Mouse (Mus musculus): ENCODE measurements at regions not wholly inside any gene's neighbourhood (a gene's known extent, or its start where the extent isn't known, plus 50 kb on each side); places are given as distances from the start of the nearest gene placed in this dataset.
"Not testable (repeated sequence)": the region's sequence is repeated elsewhere in the genome, so short reads cannot be mapped to it uniquely, and the experiment has no call there.

DNA sequence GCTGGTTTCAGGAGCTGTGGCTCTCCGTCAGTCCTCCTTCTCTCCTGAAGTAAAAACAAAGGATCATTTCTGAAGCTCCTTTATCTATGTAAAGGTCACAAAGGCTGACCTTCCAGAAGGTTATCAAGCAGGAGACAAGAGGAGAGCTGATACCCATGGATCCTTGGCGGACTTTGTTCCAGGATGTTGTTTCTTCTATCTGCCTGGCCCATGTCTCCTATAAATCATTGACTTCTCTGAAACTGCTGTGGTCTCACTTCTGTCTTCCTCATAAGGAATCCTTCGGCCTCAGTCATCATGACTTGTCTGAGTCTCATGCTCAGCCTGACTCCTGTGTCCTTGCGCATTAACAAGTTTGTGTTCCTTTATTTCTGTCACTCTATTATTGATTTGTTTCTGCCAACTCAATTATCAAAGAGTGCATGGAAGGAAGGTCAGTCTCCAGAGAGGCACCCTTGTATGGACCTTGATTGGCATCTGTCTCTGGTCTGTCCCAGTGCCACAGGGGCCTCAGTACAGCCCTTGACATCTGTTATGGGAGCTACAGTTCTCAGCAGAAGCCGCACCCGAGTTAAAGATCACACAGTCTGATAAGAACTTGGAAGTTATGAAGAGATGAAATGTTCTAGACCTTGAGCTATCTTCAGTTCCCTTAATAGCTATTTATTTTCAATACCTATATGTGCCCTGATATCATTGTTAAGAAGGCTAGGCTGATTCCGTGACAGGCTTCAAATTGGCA lies 53.2 kb upstream of the Dazl start:
- no peak for DNase-seq (ENCODE audit: low spot score)

DNA sequence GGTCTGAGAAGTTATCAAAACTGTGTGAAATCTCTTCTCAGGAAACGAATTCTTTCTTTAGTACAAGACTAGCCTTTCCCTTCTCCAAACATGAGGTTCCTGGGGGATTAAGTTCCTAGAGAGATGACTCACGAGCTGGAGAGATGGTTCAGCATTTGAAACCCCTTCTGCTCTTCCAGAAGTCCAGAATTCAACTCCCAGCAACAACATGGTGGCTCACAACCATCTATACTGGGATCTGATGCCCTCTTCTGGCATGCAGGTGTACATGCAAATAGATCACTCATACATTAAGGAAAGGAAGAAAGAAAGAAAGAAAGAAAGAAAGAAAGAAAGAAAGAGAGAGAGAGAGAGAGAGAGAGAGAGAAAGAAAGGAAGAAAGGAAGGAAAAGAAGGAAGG lies 60.4 kb upstream of the Dazl start:
- not testable (repeated sequence) for DNase-seq (ENCODE audit: low spot score)

- no peak for DNase-seq (ENCODE audit: low spot score)
Observed at GRCm38 (mm10) chr17:50354357-50354756, 60.9 kb upstream of the Dazl start.

DNA sequence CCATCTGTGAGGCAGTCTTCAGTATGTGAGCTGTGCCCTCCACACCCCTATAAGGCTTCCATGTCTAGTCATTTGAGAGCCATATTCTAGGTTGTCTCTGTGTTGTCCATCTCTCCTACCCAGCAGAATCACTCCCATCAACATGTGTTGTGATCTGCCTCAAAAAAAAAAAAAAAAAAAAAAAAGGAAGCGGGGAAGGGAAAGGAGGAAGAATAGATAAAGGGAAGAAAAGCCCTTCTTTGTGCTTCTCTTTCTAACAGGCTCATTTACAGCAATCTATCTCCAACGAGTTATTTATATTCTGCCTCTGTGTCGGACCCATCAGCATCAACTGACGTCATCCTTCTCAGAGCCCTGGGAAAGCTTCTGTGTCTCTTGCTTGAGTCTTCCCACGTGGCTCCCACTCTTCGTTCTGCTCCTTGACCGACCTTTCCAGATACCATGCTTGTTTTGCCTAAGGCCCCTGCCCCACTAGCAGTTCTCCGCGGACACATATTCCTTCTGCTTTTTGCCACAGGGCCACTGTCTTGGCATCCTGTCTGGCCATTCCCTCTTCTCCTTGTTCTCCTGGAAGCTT lies 68.3 kb upstream of the Dazl start:
- no peak for DNase-seq (ENCODE audit: low spot score)

GRCm38 (mm10) chr17:50365396-50365795 lies 72.0 kb upstream of the Dazl start:
- DNase-seq (ENCODE audit: low spot score), result no peak

DNA sequence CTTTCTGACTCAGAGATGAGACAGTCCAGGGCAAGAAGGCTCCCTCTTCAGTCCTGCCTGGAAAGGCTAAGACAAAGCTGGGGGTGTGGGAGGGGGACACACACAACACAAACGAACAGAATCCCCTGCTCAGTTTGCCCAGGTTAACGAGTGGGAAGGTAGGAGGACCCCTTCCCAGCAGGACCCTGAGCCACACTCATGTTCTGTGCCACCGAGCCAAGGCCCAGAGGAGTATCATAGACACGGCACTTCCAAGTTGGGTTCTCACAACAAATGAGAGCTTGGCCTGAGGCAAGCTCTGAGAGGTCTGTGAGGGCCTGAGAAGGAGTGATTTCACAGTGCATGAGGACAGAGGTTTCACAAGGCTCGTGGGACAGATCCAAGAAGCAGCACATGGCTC lies 72.7 kb upstream of the Dazl start:
- DNase-seq (ENCODE audit: low spot score), result no peak

GRCm38 (mm10) chr17:50369216-50369875 lies 75.9 kb upstream of the Dazl start:
- no peak for DNase-seq (ENCODE audit: low spot score)

- DNase-seq (ENCODE audit: low spot score), result no peak
Observed at GRCm38 (mm10) chr17:50370484-50370883, 77.0 kb upstream of the Dazl start.

DNA sequence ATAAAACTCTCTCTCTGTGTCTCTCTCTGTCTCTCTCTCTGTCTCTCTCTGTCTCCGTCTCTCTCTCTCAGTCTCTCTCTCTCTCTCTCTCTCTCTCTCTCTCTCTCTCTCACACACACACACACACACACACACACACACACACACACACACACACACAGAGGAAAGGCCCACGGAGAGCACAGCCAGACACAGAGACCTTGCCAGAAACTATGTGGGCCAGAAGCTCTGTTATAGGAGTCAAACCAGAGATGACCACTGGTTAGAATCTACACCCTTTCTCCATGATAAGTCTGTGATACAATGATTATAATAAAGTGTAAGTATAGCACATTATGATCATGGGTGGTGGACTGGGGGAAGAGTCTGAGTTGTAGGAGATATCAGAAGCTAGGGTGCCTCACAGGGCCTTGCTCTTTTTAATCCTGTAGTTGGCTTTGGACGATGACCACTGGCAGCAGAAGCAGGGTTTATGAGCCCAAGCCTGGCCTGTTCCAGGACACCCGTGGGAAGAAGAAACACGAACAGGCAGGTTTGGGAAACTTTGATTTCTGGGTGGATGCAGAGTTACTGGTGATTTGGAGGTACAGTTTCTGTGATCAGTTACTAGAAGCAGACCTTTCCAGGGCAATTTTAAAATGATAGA lies 80.2 kb upstream of the Dazl start:
- DNase-seq (ENCODE audit: low spot score), result no peak

DNA sequence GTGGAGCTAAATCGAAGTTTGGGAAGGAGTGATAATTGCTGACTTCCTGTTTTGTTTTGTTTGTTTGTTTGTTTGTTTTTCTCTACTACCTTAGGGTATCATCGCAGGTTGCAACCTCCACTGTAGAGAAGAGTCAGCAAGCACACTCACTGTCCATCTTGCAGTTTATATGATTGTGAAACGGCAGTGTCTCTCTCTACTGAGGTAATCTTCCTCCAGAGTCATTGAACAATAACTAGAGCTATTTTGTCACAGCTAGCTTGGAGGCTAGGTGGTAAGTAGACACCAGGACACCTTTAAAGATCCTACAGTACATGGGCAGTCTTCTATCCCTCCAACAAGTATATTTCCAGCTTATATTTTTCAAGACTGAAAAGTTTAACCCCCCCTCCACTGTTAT lies 82.0 kb upstream of the Dazl start:
- DNase-seq (ENCODE audit: low spot score), result no peak

DNA sequence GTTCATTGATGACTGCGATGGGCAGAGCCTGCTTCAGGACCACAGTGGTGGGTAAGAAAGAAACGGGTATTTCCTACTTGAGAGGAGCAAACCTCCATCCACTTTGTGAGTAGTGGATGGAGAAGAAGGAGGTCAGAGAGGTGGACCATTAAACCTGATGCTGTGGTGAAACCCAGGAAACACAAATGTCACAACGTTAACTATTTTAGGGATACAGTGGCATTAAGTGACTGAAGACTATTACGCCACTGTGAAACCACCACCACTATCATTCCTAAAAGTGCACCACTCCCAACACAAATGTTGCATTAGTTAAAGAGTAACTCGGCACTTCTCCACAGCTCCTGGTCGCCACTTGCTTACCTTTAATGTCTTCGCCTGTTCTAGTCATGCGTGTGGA lies 83.3 kb upstream of the Dazl start:
- DNase-seq (ENCODE audit: low spot score), result no peak

- no peak for DNase-seq (ENCODE audit: low spot score)
Observed at GRCm38 (mm10) chr17:50378141-50378727, 84.8 kb upstream of the Dazl start.

DNA sequence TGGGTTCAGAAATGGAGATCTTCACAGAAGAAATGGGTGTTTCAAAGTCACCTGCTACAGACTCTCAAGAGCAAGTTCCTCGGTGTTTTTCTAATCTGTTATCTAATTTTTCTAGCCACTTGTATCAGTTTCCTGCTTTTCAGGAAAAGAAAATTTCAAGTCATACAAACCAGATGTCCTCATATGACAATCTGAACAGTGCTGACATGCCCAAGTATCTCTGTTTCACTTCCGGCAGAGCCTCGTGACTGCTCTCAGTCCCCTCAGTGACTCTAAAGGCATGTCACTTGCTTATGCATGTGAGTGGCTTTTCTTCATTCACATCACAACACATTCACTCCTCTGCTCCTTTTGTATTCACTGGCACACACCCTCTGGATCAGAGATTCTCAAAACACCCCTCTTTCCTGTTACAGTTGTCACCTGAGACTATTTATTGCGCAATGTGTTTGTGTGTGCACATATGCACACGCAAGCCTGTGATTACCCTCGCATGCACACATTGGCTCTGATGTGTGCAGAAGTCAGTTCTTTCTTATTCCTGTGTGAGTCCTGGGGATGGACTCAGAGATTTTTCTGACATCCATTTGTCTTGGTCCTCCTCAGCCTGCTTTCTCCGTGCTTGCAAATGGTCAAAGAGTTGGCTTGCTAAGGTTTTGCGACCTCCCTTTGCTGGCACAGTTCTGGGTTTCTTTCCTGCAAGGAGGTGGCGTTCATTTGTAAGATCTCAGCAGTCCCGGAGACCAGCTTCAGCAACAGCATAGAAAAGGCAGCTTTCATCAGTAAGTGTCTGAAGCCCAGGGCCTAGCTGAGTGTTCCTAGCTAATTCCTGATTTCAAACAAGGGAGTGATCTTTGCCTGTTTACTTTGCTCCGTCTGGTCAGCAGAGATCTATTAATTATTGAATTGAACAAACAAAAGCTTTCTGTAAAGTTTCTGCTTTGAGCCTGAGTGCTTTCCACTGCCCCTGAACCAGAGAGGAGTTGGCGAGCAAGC lies 95.6 kb upstream of the Dazl start:
- DNase-seq (ENCODE audit: low spot score), result no peak

DNA sequence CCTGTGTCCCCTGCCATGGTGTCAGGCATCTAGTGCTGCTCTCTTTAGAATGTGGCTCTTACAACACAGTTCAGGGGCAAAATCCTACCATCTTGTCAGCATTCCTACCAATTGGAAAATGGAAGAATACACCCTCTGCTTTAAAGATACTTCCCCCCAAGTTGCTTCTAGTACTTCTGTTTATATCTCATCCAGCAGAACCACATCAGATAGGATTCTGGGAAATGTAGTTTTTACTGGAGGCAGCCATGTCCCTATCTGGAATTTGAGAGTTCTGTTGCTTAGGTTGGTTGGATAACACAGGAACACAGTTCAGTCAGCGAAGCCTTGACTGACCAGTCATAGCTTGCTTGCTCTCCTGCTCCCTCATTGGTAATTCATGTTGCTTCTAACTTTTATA lies 96.7 kb upstream of the Dazl start:
- no peak for DNase-seq (ENCODE audit: low spot score)

- DNase-seq (ENCODE audit: low spot score), result no peak
Observed at GRCm38 (mm10) chr17:50391207-50391606, 97.8 kb upstream of the Dazl start.

DNA sequence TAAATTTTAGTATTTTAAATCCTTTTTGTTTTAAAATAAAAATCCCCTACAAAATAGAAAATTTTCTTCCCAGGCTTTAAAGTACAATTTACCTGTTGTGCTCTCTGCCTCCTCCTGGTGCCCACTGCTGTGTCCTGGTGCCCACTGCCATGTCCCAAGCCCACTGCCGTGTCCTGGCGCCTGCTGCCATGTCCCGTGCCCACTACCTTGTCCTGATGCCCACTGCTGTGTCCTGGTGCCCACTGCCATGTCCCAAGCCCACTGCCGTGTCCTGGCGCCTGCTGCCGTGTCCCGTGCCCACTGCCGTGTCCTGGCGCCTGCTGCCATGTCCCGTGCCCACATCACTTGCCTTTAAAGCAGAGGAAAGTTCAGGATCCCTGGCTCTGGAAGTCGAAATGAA lies 98.6 kb upstream of the Dazl start:
- no peak for DNase-seq (ENCODE audit: low spot score)

DNA sequence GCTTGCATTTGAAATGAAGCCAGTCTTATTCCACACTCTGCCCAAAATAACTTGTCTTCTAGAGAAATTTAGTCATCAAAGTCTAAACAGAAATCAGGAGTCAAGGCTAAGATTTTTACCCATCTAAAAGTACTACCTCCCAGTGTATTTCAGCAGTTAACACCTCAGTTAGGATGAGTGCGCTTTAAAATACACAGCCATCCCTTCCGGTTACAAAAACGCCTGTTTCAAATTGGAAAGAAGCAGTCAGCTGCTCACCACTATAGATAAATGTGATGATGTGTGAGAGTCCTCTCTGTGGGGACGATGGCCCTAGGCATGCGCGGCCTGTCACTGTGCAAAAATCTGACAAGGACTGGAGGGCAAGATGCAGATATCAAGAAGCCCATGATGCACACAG lies 99.0 kb upstream of the Dazl start:
- no peak for DNase-seq (ENCODE audit: low spot score)

- no peak for DNase-seq (ENCODE audit: low spot score)
Observed at GRCm38 (mm10) chr17:50392966-50393365, 99.5 kb upstream of the Dazl start.

- peak; percentile 20 for DNase-seq (ENCODE audit: low spot score)
Observed at GRCm38 (mm10) chr17:50393698-50394097, 100.3 kb upstream of the Dazl start.

DNA sequence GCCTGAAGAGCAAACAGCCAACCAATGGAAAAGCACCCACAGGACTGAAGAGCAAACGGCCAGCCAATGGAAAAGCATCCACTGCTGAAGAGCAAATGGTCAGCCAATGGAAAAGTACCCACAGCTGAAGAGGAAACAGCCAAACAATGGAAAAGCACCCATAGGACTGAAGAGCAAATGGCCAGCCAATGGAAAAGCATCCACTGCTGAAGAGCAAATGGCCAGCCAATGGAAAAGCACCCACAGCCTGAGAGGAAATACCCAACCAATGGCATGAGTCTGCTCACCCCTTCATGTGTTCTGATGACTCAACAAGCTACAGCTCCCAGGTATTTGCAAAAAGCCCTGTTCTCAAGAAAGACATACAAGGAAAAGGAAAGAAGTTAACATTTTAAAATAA lies 101.4 kb upstream of the Dazl start:
- DNase-seq (ENCODE audit: low spot score), result no peak

- no peak for DNase-seq (ENCODE audit: low spot score)
Observed at GRCm38 (mm10) chr17:50395669-50396068, 102.2 kb upstream of the Dazl start.
